Mouse (Mus musculus) midbrain, embryonic 11.5 days (tissue): ENCODE measurements around the gene Pknox2. TPM values are rescaled to one million over a fixed set of nuclear protein-coding genes. Genes with fewer than 3 reads are reported as not detected.
A peak's percentile ranks its signal among the peaks of the same experiment; 100 is the strongest.

ENCODE experiments used
- ATAC-seq: fragments of 200-750 bp; cut with Nextera tagmentation; 2 replicates; pipeline ENCODE4 v1.8.0; 2017; ENCODE audit warnings: moderate TSS enrichment, moderate library complexity; ENCODE audit not compliant: low FRiP score
- DNase-seq: peaks from one replicate; pipeline ENCODE4 v3.0.0; 2015; ENCODE audit warnings: low spot score; ENCODE audit errors: missing footprints
- H3K27ac ChIP-seq: fragments of 300-500 bp; sonication (generic); 2 replicates; pipeline ENCODE4 v1.5.1; 2014; ENCODE audit warnings: low read depth, low read length
- H3K27me3 ChIP-seq: fragments of 300-500 bp; sonication (generic); 2 replicates; pipeline ENCODE4 v1.6.1; 2014; ENCODE audit warnings: mild to moderate bottlenecking, low read length, moderate library complexity, mixed read lengths; ENCODE audit not compliant: control insufficient read depth, insufficient read depth
- H3K36me3 ChIP-seq: fragments of 300-500 bp; sonication (generic); 2 replicates; pipeline ENCODE4 v1.6.1; 2014; ENCODE audit warnings: mild to moderate bottlenecking, low read length, moderate library complexity, mixed read lengths; ENCODE audit not compliant: control insufficient read depth, insufficient read depth
- H3K4me1 ChIP-seq: fragments of 300-500 bp; sonication (generic); 2 replicates; pipeline ENCODE4 v1.6.1; 2014; ENCODE audit warnings: low read length; ENCODE audit not compliant: control insufficient read depth, insufficient read depth
- H3K4me2 ChIP-seq: fragments of 300-500 bp; sonication (generic); 2 replicates; pipeline ENCODE4 v1.6.1; 2014; ENCODE audit warnings: mild to moderate bottlenecking, moderate library complexity
- H3K4me3 ChIP-seq: fragments of 300-500 bp; sonication (generic); 2 replicates; pipeline ENCODE4 v1.5.1; 2014; ENCODE audit warnings: low read depth, low read length
- H3K9ac ChIP-seq: fragments of 300-500 bp; sonication (generic); 2 replicates; pipeline ENCODE4 v1.6.1; 2014; ENCODE audit warnings: low read length
- H3K9me3 ChIP-seq: fragments of 300-500 bp; sonication (generic); 2 replicates; pipeline ENCODE4 v1.6.1; 2016; ENCODE audit warnings: low read length; ENCODE audit not compliant: control insufficient read depth
- WGBS: fragments of 180-500 bp; shearing (Covaris S2); extraction: QIAGEN DNeasy Blood & Tissue Kit; methylation state at CpG from one replicate; pipeline ENCODE4 v1.1.7; 2014; 5-methylcytosine and 5-hydroxymethylcytosine counted together
- polyA plus RNA-seq: library from polyadenylated mRNA; unstranded; fragments of >200 nt; fragmentation: Nextera tagmentation; extraction: Ambion mirVana; gene quantifications from 2 replicates; pipeline ENCODE4 v1.2.1, GENCODE M21; 2014

Gene Pknox2
- polyA plus RNA-seq, 1 experiment from 2014 or later: 20.2 TPM

DNA sequence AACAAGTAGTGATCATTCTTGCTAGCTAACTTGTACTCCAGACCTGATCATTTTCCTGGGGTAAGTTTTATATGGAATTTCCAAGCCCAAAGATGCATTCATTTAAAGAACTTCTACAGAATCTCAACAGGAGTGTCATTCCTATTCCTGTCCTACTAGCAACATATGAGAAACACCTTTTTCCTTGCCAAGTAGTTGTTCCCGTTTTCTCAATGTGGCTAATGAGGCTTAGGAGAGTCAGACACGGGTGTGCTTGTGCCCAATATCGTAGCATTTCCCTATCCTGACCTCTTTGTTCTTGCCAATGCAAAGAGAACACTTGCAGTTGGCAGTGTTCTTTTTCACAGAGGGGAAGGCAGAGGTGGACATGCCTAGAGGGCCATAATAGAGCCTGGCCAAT is 157.2 kb downstream of the Pknox2 start:
- H3K4me2 ChIP-seq: no peak overlapping the region
- H3K4me3 ChIP-seq: no peak overlapping the region
- no peaks in the 10 kb centered on the region for H3K9me3 ChIP-seq
- no peak overlapping the region for H3K9ac ChIP-seq
- H3K36me3 ChIP-seq: no peaks in the 10 kb centered on the region
- H3K27ac ChIP-seq: no peak overlapping the region
- DNase-seq (no peak), ATAC-seq (no peak)
- H3K4me1 ChIP-seq: no peaks in the 10 kb centered on the region; the same call in 1 of the 2 replicates
- no peaks in the 10 kb centered on the region for H3K27me3 ChIP-seq
- WGBS: 92% methylated on average over 3 of the region's 3 CpGs

DNA sequence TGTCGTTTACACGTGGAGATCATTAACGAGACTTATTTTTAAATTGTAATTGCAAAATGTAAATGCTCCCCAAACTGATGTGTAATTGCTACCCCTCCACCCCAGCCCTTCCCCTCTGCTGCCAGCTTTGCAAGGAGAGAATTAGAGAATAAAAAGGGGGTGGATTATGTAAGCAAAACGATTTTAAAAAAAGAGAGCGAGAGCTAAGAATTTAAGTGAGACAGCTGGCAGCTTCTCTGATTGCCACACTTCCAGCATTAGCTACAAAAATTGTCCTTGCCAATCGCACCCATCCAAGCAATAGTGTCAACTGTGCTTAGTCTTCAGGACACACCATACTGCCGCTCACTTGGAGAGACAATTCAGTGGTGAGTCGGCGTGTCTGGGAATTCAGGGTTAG is 162.0 kb downstream of the Pknox2 start:
- no peak for ATAC-seq
- H3K27ac ChIP-seq: no peak overlapping the region

DNA sequence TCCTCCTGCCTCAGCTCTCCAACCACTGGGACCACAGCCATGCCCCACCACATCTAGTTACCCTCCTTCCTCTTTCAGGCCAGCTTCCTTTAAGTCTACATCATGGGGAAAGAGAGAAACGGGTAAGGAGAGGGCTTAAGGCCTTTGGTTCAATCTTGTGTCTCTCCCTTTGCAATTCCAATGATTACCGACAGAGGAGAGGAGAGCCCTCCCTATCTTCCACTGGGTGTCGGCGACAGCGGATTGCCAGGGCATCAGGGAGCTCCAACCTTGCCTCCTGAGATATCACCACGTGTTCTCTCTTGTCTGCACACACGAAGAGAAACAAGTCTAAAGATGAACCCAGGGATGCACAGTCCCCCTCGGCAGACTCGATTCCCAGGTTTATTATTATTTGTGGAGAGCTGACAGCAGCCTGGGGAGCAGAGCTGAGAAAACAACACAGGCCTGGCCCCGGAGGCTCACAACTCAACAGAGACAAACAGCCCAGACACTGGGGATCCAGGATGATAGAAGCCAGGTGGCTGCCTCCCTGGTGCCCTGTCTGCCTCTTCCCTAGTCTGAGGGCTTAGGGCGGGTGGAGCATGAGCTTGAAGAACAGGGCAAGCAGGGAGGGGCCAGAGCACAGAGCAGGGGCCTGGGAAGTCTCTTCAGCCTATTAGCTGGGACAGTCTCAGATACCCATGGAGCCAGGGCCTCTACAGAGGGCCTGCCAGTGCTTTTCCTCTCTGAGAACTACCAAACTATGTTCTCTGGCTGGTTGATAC is 170.4 kb downstream of the Pknox2 start:
- Histone ChIP-seq H3K9ac (no peak overlapping the region), H3K9me3 (no peaks in the 10 kb centered on the region), H3K36me3 (no peaks in the 10 kb centered on the region), H3K4me3 (no peak overlapping the region), H3K4me2 (no peak overlapping the region), H3K27ac (no peak overlapping the region), H3K4me1 (peaks cover 6% of the 10 kb centered on the region; the same call in 1 of the 2 replicates), H3K27me3 (no peaks in the 10 kb centered on the region)
- DNase-seq (no peak), ATAC-seq (no peak)
- 46% methylated on average over 11 of the region's 11 CpGs for WGBS

More for the DNA sequence above, 162.0 kb downstream of the Pknox2 start:
- Histone ChIP-seq H3K36me3 (no peaks in the 10 kb centered on the region), H3K4me1 (no peaks in the 10 kb centered on the region), H3K27me3 (no peaks in the 10 kb centered on the region), H3K4me2 (no peak overlapping the region), H3K9ac (no peak overlapping the region), H3K9me3 (no peaks in the 10 kb centered on the region), H3K4me3 (no peak overlapping the region)
- WGBS: 88% methylated on average over 9 of the region's 9 CpGs
- DNase-seq: no peak

DNA sequence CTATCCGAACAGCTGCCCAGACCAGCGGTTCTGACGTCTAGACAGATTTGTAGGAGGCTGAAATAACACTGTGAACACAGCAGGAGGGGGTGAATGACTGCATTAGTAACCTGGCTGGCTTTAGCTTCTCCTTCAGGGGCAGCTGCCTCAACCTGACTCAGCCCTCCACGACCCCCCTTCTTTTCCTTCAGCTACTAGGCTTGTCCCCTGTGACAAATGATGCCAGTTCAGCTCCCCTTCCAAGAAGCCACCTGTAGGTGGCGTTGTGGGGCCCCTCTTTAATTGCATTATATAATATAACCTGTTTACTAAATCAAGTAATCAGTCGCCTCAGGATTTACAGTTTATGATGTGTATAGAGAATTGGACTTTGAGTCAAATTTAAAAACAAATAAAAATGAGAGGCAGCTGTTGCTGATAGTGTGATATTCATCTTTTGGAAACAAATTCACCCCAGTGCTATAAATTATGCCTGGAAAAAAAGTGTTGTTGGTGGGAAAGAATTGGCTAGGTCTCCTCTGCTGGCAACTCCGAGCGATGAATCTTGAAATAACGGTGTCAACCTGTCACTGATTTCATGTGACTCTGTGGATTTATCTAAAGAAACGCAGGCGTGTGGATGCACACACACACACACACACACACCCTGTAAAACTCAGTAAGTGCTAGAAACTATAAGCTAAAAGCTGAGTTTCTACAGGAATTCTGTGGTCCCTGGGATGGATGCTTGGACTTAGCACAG is 173.6 kb downstream of the Pknox2 start:
- DNase-seq: no peak
- no peak overlapping the region for H3K4me3 ChIP-seq
- ATAC-seq: no peak
- WGBS: 70% methylated on average over 11 of the region's 11 CpGs
- no peaks in the 10 kb centered on the region for H3K9me3 ChIP-seq
- no peak overlapping the region for H3K4me2 ChIP-seq
- no peak overlapping the region for H3K9ac ChIP-seq
- H3K27ac ChIP-seq: no peak overlapping the region
- no peaks in the 10 kb centered on the region for H3K27me3 ChIP-seq
- H3K4me1 ChIP-seq: peaks cover 9% of the 10 kb centered on the region
- H3K36me3 ChIP-seq: no peaks in the 10 kb centered on the region

DNA sequence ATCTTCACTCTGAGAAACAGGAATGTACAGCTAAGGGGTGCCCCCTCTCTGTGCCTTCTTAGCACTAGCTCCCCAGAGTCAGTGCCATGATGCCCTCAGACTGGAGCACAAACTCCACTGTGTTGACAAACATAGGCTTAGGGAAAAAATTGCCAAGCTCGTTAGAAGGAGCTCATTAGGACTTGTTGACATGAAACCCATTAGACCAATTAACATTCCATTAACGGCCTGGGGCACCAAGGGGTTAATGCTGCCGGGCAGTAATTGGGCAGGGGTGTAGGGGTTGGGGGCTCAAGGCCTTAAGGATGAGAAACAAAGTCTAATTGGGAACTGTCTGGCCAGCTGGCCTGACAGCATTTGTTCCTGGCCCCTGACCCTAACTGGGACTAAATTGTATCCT is 175.1 kb downstream of the Pknox2 start:
- Histone ChIP-seq H3K4me2 (no peak overlapping the region), H3K36me3 (no peaks in the 10 kb centered on the region), H3K9me3 (no peaks in the 10 kb centered on the region), H3K4me1 (peaks cover 12% of the 10 kb centered on the region), H3K27me3 (no peaks in the 10 kb centered on the region), H3K9ac (no peak overlapping the region), H3K27ac (no peak overlapping the region), H3K4me3 (no peak overlapping the region)
- 61% methylated on average over 3 of the region's 3 CpGs for WGBS
- ATAC-seq (no peak), DNase-seq (no peak)

DNA sequence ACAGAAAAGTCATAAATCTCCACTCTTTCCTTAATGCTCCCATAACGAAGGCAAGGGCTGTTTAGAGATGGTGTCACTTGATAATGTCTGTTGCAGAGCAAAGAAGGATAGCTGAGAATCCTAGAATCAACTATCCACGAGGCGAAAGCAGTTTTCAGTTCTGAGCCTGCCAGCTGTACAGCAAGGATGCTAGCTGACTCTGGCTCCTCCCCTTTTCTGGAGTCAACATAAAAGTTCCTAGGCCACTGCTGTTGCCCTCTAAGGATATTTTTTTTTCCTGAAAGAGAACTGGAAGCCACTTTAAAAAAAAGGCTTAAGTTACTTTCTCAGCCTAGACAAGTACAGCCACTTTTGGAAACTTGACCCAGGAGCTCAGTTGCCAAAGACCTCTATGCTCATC is 176.1 kb downstream of the Pknox2 start:
- DNase-seq (no peak), ATAC-seq (no peak)
- Histone ChIP-seq H3K27me3 (no peaks in the 10 kb centered on the region), H3K4me2 (no peak overlapping the region), H3K4me1 (peaks cover 9% of the 10 kb centered on the region), H3K36me3 (no peaks in the 10 kb centered on the region), H3K9me3 (no peaks in the 10 kb centered on the region), H3K9ac (no peak overlapping the region), H3K27ac (no peak overlapping the region), H3K4me3 (no peak overlapping the region)
- WGBS: 42% methylated on average over 3 of the region's 3 CpGs

DNA sequence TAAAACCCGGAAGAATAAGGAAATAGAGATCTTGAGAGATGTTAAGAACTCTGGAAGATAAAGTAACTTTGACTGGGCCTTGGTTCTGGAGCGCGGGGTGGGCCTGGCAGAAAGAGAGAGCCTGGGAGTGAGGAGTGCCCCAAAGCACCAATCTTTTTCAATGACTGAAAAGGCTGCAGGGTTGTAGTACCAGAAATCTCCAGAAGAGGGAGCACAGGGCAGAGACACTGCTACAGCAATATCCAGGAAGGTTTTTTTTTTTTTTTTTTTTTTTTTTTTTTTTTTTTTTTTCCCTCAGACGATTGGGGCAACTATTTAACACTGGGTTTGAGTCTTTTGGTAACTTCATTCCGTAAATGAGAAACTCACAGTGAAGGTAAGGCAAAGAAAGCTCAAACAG is 176.6 kb downstream of the Pknox2 start:
- H3K4me1 ChIP-seq: peaks cover 9% of the 10 kb centered on the region
- no peak for ATAC-seq
- H3K9me3 ChIP-seq: no peaks in the 10 kb centered on the region
- 15% methylated on average over 5 of the region's 5 CpGs for WGBS
- no peak overlapping the region for H3K4me3 ChIP-seq
- DNase-seq: peak; percentile 98
- no peaks in the 10 kb centered on the region for H3K27me3 ChIP-seq
- H3K27ac ChIP-seq: no peak overlapping the region
- H3K36me3 ChIP-seq: no peaks in the 10 kb centered on the region
- H3K9ac ChIP-seq: no peak overlapping the region
- H3K4me2 ChIP-seq: no peak overlapping the region

DNA sequence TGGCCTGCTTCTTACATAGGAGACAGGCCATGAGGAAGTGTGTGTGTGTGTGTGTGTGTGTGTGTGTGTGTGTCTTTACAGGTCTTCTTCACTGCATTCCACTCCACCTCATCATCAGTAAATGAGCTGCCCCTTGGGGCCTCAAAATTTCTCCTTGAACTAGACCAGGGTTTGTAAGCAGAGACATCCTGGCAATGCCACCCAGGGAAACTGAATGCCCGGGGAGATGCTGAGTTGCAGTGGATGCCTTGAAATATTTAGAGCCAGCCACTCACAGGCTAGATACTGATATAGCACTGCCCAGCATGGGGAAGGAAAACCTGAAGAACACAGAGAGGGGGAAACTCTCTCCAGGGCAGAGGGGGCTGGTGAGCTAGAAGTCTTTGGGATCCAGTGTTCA is 178.1 kb downstream of the Pknox2 start:
- no peaks in the 10 kb centered on the region for H3K9me3 ChIP-seq
- no peak for ATAC-seq
- peaks cover 21% of the 10 kb centered on the region for H3K4me1 ChIP-seq
- DNase-seq: no peak
- no peak overlapping the region for H3K4me2 ChIP-seq
- no peak overlapping the region for H3K27ac ChIP-seq
- no peaks in the 10 kb centered on the region for H3K27me3 ChIP-seq
- WGBS: 92% methylated on average over 1 of the region's 1 CpGs
- no peaks in the 10 kb centered on the region for H3K36me3 ChIP-seq
- H3K4me3 ChIP-seq: no peak overlapping the region
- no peak overlapping the region for H3K9ac ChIP-seq

DNA sequence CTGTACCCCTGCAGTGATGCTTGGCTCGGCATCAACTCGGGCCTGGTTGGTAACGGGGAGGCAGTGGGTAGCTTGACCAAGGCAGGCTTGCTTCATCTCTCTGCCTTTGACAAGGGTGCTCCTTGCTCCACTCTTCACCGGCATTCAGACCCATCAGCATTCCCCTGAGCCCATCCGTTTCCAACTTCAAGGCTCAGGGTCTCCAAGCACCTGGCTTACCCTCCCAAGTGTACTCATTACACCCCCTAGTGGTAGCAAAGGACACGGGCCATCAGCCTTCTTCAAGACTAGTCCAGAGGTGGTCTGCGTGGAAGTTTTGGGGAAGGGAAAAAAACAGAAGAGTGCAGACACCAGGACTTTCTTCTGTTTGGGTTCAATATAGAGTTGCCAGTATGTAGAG is 178.5 kb downstream of the Pknox2 start:
- Histone ChIP-seq H3K27ac (no peak overlapping the region), H3K4me3 (no peak overlapping the region), H3K27me3 (no peaks in the 10 kb centered on the region), H3K4me2 (no peak overlapping the region), H3K9ac (no peak overlapping the region), H3K4me1 (peaks cover 25% of the 10 kb centered on the region), H3K9me3 (no peaks in the 10 kb centered on the region), H3K36me3 (no peaks in the 10 kb centered on the region)
- DNase-seq: peak; percentile 89
- 49% methylated on average over 7 of the region's 7 CpGs for WGBS
- ATAC-seq: 0 out of 2 replicates have a peak, but pooled peaks have one; percentile 20
